Mouse (Mus musculus): ENCODE measurements around the gene Zfp365. TPM values are rescaled to one million over a fixed set of nuclear protein-coding genes. Genes with fewer than 3 reads are reported as not detected.

Zfp365 gene
- polyA plus RNA-seq, 1 experiment from 2014 or later: 0.43 TPM

DNA sequence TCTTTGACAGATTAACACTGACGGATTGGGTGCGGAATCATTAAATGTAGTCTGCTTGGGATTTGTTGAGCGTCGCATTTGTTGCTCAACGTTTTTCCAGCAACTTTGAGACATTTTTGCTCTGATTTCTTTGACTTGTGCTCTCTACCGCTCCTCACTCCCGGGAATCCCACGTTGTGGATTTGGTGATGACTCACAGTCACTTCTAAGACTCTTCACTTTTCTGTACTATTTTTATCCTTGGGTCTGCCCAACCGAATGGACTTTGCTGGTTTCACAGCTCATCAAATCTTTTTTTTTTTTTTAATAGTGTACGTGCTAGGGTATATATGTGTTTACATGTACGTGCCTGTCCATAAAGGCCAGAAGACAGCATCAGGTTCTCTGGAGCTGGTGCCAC, 20.3 kb upstream of the Zfp365 start:
- H3K36me3 ChIP-seq (ENCODE audit: control insufficient read depth, insufficient read depth): no peaks in the 10 kb centered on the region
- H3K9me3 ChIP-seq (replicated peaks; ENCODE audit: control insufficient read depth, low read length): 0 out of 2 replicates have a peak, but pooled peaks cover 3% of the 10 kb centered on the region
- H3K4me3 ChIP-seq (ENCODE audit: low read length): no peak overlapping the region
- no peak for ATAC-seq (replicated peaks; ENCODE audit: extremely low read depth, insufficient read depth, low FRiP score)
- H3K4me1 ChIP-seq (ENCODE audit: control insufficient read depth, insufficient read depth, low read length): no peaks in the 10 kb centered on the region
- WGBS: 73% methylated on average over 11 of the region's 11 CpGs
- no peak overlapping the region for H3K9ac ChIP-seq (ENCODE audit: low read length)
- H3K4me2 ChIP-seq (ENCODE audit: low read depth, low read length): no peak overlapping the region
- no peaks in the 10 kb centered on the region for H3K27me3 ChIP-seq (ENCODE audit: control insufficient read depth, insufficient read depth, low read length)
- H3K27ac ChIP-seq (ENCODE audit: low read length): no peak overlapping the region

DNA sequence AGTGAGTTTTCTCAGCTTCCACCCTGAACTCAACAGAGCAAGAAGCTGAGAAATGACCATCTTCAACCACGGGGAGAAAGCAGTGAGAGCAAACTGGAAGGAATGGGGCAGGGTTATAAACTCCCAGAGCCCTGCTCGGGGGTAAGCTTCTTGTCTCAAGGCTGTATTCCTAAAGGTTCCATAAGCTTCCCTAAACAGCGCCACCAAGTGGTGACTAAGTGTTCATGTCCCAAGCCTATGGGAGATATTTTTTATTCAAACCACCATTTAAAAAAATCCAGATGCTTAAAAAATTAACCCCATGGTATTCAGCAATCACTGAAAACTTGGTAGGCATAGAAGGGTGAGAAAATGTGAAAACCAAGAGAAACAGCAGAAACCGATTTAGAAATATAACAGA, 18.9 kb upstream of the Zfp365 start:
- ATAC-seq (replicated peaks; ENCODE audit: extremely low read depth, insufficient read depth, low FRiP score): no peak
- Histone ChIP-seq H3K4me2 (ENCODE audit: low read depth, low read length) (no peak overlapping the region), H3K4me3 (ENCODE audit: low read length) (no peak overlapping the region), H3K36me3 (ENCODE audit: control insufficient read depth, insufficient read depth) (no peaks in the 10 kb centered on the region), H3K27ac (ENCODE audit: low read length) (no peak overlapping the region), H3K4me1 (ENCODE audit: control insufficient read depth, insufficient read depth, low read length) (no peaks in the 10 kb centered on the region), H3K9ac (ENCODE audit: low read length) (no peak overlapping the region), H3K9me3 (replicated peaks; ENCODE audit: control insufficient read depth, low read length) (0 out of 2 replicates have a peak, but pooled peaks cover 3% of the 10 kb centered on the region), H3K27me3 (ENCODE audit: control insufficient read depth, insufficient read depth, low read length) (no peaks in the 10 kb centered on the region)
- WGBS: 77% methylated on average over 4 of the region's 4 CpGs

DNA sequence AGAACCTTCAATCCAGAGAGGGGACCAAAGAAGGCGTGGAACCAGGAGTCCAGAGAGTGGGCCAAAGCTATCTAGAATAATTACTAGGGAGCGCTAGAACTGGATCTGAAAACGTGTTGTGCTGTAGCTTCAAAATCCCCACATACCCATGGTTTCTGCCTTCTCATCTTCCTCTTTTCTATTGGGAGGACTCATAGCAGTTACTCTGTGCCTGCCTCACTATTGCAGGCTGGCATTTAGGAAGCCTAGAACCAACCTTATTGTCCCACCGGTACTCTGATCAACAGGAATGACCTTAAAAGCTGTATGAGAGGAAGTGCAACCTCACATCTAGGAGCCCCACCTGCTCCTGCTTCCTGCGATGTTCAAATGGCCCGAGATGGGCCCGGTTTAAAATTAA, 16.1 kb upstream of the Zfp365 start:
- Histone ChIP-seq H3K36me3 (ENCODE audit: control insufficient read depth, insufficient read depth) (no peaks in the 10 kb centered on the region), H3K4me1 (ENCODE audit: control insufficient read depth, insufficient read depth, low read length) (no peaks in the 10 kb centered on the region), H3K9ac (ENCODE audit: low read length) (no peak overlapping the region), H3K27ac (ENCODE audit: low read length) (no peak overlapping the region), H3K4me3 (ENCODE audit: low read length) (no peak overlapping the region), H3K27me3 (ENCODE audit: control insufficient read depth, insufficient read depth, low read length) (no peaks in the 10 kb centered on the region), H3K4me2 (ENCODE audit: low read depth, low read length) (no peak overlapping the region), H3K9me3 (replicated peaks; ENCODE audit: control insufficient read depth, low read length) (peaks cover 3% of the 10 kb centered on the region; the same call in 1 of the 2 replicates)
- ATAC-seq (replicated peaks; ENCODE audit: extremely low read depth, insufficient read depth, low FRiP score): no peak
- 75% methylated on average over 7 of the region's 7 CpGs for WGBS

DNA sequence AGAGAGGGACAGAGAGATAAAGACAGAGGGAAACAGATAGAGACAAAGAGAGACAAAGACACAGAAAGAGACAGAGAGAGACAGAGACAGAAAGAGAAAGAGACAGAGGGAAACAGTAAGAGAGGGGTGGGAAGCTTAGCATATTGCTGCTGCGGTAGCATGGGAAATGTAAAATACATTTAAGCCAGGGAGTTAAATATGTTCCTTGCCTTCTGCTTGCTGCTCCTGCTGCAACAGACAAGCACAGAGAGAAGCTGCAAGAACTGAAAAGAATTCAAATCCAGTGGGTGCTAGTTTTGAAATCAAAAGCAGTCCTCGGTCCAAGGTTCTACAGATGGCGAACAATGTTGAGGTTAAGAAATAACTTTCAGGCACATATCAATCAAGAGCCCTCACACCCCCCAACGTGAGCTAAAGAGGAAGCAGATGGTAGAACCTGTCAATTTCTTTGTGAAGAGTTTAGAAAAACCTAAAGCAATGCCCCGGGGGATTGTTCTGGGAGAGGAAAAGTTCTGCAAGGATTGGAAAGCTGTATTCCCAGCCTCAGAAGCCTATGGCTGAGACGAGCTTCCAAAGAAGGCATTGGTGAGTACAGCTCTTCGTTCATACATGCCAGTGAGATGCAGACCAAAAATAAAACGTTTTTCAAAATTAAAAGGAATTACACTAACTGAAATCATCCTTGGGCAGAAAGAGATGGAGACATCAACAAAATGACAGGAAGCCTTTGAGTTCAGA, 15.4 kb upstream of the Zfp365 start:
- Histone ChIP-seq H3K27ac (ENCODE audit: low read length) (no peak overlapping the region), H3K27me3 (ENCODE audit: control insufficient read depth, insufficient read depth, low read length) (no peaks in the 10 kb centered on the region), H3K4me3 (ENCODE audit: low read length) (no peak overlapping the region), H3K9ac (ENCODE audit: low read length) (no peak overlapping the region), H3K36me3 (ENCODE audit: control insufficient read depth, insufficient read depth) (no peaks in the 10 kb centered on the region), H3K9me3 (replicated peaks; ENCODE audit: control insufficient read depth, low read length) (peaks cover 3% of the 10 kb centered on the region; the same call in 1 of the 2 replicates), H3K4me2 (ENCODE audit: low read depth, low read length) (no peak overlapping the region), H3K4me1 (ENCODE audit: control insufficient read depth, insufficient read depth, low read length) (no peaks in the 10 kb centered on the region)
- ATAC-seq (replicated peaks; ENCODE audit: extremely low read depth, insufficient read depth, low FRiP score): no peak
- 67% methylated on average over 8 of the region's 8 CpGs for WGBS

DNA sequence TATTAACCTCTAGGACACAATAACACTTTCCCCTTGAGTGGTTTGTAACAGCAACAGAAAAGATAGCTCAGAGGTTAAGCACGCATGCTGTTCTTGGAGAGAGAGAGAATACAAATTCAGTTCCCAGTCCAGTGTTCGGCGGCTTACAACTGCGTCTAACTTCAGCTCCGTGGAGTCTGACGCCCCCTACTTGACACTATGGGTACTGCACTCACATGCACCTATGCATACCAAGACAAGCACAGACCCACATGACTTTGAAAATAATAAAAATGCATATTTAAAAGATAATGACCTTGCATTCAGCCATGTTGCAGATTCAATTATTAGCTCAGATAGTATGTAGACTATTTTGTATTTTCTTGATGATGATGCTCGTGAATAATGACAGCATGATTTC, 11.6 kb upstream of the Zfp365 start:
- Histone ChIP-seq H3K36me3 (ENCODE audit: control insufficient read depth, insufficient read depth) (no peaks in the 10 kb centered on the region), H3K9me3 (replicated peaks; ENCODE audit: control insufficient read depth, low read length) (no peaks in the 10 kb centered on the region; the same call in 1 of the 2 replicates), H3K4me1 (ENCODE audit: control insufficient read depth, insufficient read depth, low read length) (no peaks in the 10 kb centered on the region), H3K4me2 (ENCODE audit: low read depth, low read length) (no peak overlapping the region), H3K27me3 (ENCODE audit: control insufficient read depth, insufficient read depth, low read length) (no peaks in the 10 kb centered on the region), H3K9ac (ENCODE audit: low read length) (no peak overlapping the region), H3K4me3 (ENCODE audit: low read length) (no peak overlapping the region), H3K27ac (ENCODE audit: low read length) (no peak overlapping the region)
- 56% methylated on average over 7 of the region's 7 CpGs for WGBS
- no peak for ATAC-seq (replicated peaks; ENCODE audit: extremely low read depth, insufficient read depth, low FRiP score)

DNA sequence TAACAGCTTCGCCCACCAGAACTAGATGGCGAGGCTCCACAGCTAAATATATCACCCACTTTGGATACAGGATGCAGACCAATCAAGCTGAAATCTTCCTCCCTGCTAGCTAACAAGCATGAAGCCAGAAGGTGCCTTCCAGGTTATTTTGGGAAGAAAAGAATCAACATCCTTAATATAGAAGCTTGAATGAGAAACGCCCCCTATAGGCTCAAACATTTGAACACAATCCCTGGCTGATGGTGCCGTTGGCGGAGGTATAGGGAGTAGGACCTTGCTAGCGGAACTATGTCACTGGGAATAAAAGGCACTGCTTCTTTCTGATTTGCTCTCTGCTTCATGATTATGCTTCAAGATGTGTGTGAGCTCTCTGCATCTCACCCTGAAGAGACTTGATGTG, 9.3 kb upstream of the Zfp365 start:
- Histone ChIP-seq H3K9me3 (replicated peaks; ENCODE audit: control insufficient read depth, low read length) (no peaks in the 10 kb centered on the region; the same call in 1 of the 2 replicates), H3K4me3 (ENCODE audit: low read length) (no peak overlapping the region), H3K27ac (ENCODE audit: low read length) (no peak overlapping the region), H3K4me1 (ENCODE audit: control insufficient read depth, insufficient read depth, low read length) (no peaks in the 10 kb centered on the region), H3K27me3 (ENCODE audit: control insufficient read depth, insufficient read depth, low read length) (no peaks in the 10 kb centered on the region), H3K36me3 (ENCODE audit: control insufficient read depth, insufficient read depth) (no peaks in the 10 kb centered on the region), H3K4me2 (ENCODE audit: low read depth, low read length) (no peak overlapping the region), H3K9ac (ENCODE audit: low read length) (no peak overlapping the region)
- 77% methylated on average over 6 of the region's 6 CpGs for WGBS
- ATAC-seq (replicated peaks; ENCODE audit: extremely low read depth, insufficient read depth, low FRiP score): no peak

DNA sequence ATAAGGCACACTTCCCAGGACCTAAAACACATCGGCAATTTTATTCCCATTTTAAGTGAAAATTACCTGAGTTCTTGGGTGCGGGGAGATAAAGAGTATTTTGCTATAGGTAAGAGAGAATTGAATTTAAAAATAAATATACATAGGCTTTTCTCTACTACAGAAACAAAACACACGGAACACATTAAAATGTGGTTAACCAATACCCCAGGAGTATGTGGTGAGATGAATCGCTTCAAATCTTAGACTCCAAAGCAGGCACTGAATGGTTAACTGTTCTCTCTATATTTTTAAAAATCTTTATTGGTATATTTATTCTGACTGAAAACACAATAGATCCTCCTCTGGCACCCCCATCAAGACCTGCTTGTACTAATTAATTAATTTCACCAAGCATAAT, 7.2 kb upstream of the Zfp365 start:
- Histone ChIP-seq H3K4me2 (ENCODE audit: low read depth, low read length) (no peak overlapping the region), H3K4me3 (ENCODE audit: low read length) (no peak overlapping the region), H3K4me1 (ENCODE audit: control insufficient read depth, insufficient read depth, low read length) (no peaks in the 10 kb centered on the region), H3K27ac (ENCODE audit: low read length) (no peak overlapping the region), H3K9me3 (replicated peaks; ENCODE audit: control insufficient read depth, low read length) (peaks cover 3% of the 10 kb centered on the region; the same call in 1 of the 2 replicates), H3K27me3 (ENCODE audit: control insufficient read depth, insufficient read depth, low read length) (no peaks in the 10 kb centered on the region), H3K36me3 (ENCODE audit: control insufficient read depth, insufficient read depth) (no peaks in the 10 kb centered on the region), H3K9ac (ENCODE audit: low read length) (no peak overlapping the region)
- WGBS: 87% methylated on average over 4 of the region's 4 CpGs
- ATAC-seq (replicated peaks; ENCODE audit: extremely low read depth, insufficient read depth, low FRiP score): no peak

DNA sequence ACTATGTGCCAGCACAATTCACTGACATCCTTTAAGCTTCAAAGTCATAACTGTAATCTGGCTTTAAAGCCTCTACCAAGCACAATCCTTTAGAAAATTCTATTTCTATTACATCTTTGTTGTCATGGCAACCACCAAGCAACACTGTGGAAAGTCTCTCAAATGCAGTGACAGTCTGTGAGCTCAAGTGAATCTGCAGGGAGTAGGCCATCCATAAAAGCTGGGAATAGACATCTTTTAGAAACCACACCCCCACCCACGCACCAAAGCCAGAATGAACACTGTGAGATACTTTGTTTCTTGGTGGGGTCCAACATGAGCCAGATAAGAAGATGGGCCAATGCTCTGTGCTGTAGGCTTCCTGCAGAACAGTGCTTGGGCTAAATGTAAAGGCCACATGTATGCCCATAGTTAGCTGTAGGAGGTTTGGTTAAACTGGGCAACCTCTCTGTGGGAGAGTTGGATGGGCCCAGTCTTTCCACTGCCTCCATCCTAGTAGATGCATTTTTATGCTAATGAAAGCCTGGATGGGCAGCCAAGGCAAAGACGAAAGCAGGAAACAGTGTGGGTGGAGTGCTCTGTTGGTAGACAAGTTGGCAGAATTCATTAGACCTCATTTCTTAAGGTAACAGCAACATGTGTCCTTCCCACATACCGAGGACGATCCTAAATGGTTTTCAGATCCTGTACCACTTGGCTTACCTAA, 5.9 kb upstream of the Zfp365 start:
- 83% methylated on average over 4 of the region's 4 CpGs for WGBS
- Histone ChIP-seq H3K4me3 (ENCODE audit: low read length) (no peak overlapping the region), H3K4me2 (ENCODE audit: low read depth, low read length) (no peak overlapping the region), H3K27ac (ENCODE audit: low read length) (no peak overlapping the region), H3K27me3 (ENCODE audit: control insufficient read depth, insufficient read depth, low read length) (no peaks in the 10 kb centered on the region), H3K36me3 (ENCODE audit: control insufficient read depth, insufficient read depth) (no peaks in the 10 kb centered on the region), H3K9ac (ENCODE audit: low read length) (no peak overlapping the region), H3K9me3 (replicated peaks; ENCODE audit: control insufficient read depth, low read length) (peaks cover 3% of the 10 kb centered on the region; the same call in 1 of the 2 replicates), H3K4me1 (ENCODE audit: control insufficient read depth, insufficient read depth, low read length) (no peaks in the 10 kb centered on the region)
- ATAC-seq (replicated peaks; ENCODE audit: extremely low read depth, insufficient read depth, low FRiP score): no peak

DNA sequence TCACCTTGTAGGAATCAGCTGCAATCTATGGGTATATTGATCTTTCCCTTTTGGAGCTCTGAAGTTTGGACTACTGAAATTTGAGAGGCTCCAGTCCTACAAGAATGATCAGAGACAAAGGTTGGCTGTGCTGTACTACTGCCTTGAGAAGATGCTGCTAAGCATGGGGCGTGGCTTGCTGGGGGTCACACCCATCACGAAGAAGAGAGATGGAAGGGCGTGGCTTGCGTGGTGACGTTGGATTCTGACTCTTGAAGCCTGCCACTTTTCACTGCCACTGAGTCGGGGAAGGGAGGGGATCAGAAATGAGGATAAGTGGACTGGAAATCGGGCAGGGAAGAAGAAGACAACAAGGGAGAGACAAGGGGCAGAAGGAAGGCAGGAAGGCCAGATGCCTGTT, 4.9 kb upstream of the Zfp365 start:
- Histone ChIP-seq H3K27me3 (ENCODE audit: control insufficient read depth, insufficient read depth, low read length) (no peaks in the 10 kb centered on the region), H3K27ac (ENCODE audit: low read length) (no peak overlapping the region), H3K9me3 (replicated peaks; ENCODE audit: control insufficient read depth, low read length) (peaks cover 3% of the 10 kb centered on the region; the same call in 1 of the 2 replicates), H3K4me1 (ENCODE audit: control insufficient read depth, insufficient read depth, low read length) (no peaks in the 10 kb centered on the region), H3K9ac (ENCODE audit: low read length) (no peak overlapping the region), H3K36me3 (ENCODE audit: control insufficient read depth, insufficient read depth) (no peaks in the 10 kb centered on the region), H3K4me2 (ENCODE audit: low read depth, low read length) (no peak overlapping the region), H3K4me3 (ENCODE audit: low read length) (no peak overlapping the region)
- 58% methylated on average over 7 of the region's 7 CpGs for WGBS
- no peak for ATAC-seq (replicated peaks; ENCODE audit: extremely low read depth, insufficient read depth, low FRiP score)

All from heart, embryonic 16.5 days (tissue).